Mouse (Mus musculus): ENCODE measurements around the gene Gm29106. TPM values are rescaled to one million over a fixed set of nuclear protein-coding genes. Genes with fewer than 3 reads are reported as not detected.

Gene Gm29106
- polyA plus RNA-seq (2012; rRNA removed): not detected in 2 replicates

GRCm38 (mm10) chr1:118176242-118176641 is at the start of gene Gm29106:
Gene Gm29106 (plus strand): TSS chr1:118176542.

Other genes starting within 250 kb of the Gm29106 start
- gene Gm28168, start 248.5 kb upstream of the Gm29106 start, polyA plus RNA-seq (2012; rRNA removed): not detected in 2 replicates
- not detected in 2 replicates for gene Gm7145, start 210.6 kb upstream of the Gm29106 start, polyA plus RNA-seq (2012; rRNA removed)
- gene Tsn, start 135.2 kb downstream of the Gm29106 start, polyA plus RNA-seq (2012; rRNA removed): 46.2 and 53.1 TPM in 2 replicates
- gene Nifk, start 145.3 kb downstream of the Gm29106 start, polyA plus RNA-seq (2012; rRNA removed): 4.0 and 4.9 TPM in 2 replicates
- 19.5 and 19.6 TPM in 2 replicates for gene Clasp1, start 212.5 kb downstream of the Gm29106 start, polyA plus RNA-seq (2012; rRNA removed)